Mouse (Mus musculus): Measurements from ENCODE around the gene Vsx1. TPM values are rescaled to one million over a fixed set of nuclear protein-coding genes. Genes with fewer than 3 reads are reported as not detected.

Gene Vsx1
- 0.04 and 0.05 TPM in 2 replicates for polyA plus RNA-seq (2015; fragmentation: Nextera tagmentation; extraction: Ambion mirVana)

DNA sequence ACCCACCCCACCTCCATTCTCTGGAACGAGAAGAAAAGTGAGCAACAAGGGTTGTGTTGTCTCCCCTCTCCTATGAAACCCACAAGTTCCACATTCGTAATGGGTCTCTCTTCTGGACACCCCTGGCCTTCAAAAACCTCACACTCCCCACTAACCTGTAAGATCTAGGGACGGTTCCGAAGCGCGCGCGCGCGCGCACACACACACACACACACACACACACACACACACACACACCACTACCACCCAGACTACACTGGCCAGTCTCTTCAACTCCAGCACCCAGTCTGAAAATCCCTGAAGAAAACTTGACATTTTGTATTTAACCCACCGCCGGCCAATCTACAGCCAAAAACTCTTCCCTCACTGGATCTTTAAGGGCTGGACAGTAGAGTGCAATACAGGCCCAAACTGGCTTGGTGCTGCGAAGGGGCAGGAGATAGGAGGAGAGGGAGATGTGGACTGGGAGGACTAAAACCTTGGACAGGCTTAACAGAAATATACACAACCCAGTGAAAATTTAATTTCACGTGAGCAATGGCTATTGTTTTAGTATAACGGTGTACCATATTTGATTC lies at the start of gene Vsx1:
Gene Vsx1 (minus strand): TSS at position 138 of the 578 bp plus-strand sequence.
- ATAC-seq (ENCODE audit: low FRiP score), result no peak

DNA sequence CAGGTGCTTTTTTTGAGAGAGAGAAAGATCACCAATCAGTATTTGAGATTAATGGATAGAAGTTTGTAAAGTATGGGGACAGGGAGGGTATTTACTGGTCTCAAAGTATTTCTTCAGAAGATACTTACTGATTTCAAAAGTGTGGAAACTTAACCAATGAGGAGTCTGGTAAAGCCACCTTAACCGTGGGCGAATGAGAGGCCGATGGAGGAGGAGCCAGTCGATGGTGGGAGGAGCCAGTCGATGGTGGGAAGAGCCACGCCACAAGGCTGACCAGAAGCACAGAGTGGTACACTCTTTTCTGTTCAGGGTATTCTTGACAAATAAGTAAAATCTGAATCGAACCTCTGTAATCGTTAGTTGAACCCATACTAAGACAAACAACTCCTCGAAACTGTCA lies 48.7 kb upstream of the Vsx1 start:
- ATAC-seq (ENCODE audit: low FRiP score), result no peak
- peaks cover 5% of the 10 kb centered on the region; the same call in 1 of the 2 replicates for H3K4me1 ChIP-seq
- H3K27ac ChIP-seq (replicated peaks), result no peak overlapping the region
- 81% methylated on average over 9 of the region's 9 CpGs for WGBS
- no peak overlapping the region for H3K9ac ChIP-seq (replicated peaks)
- no peaks in the 10 kb centered on the region for H3K36me3 ChIP-seq
- no peaks in the 10 kb centered on the region for H3K9me3 ChIP-seq (replicated peaks)
- H3K4me2 ChIP-seq, result no peak overlapping the region
- peaks cover 39% of the 10 kb centered on the region for H3K27me3 ChIP-seq (replicated peaks)
- H3K4me3 ChIP-seq (replicated peaks), result no peak overlapping the region

More for the DNA sequence above, at the start of gene Vsx1:
- H3K9ac ChIP-seq (replicated peaks), result peak within 1 kb of the TSS; percentile 44
- H3K27me3 ChIP-seq (replicated peaks), result peaks cover 89% of the 10 kb centered on the region
- peak within 1 kb of the TSS; percentile 84 for H3K4me2 ChIP-seq
- WGBS, result 52% methylated on average over 16 of the region's 16 CpGs
- H3K4me1 ChIP-seq, result peaks cover 17% of the 10 kb centered on the region
- peak within 1 kb of the TSS; percentile 45 for H3K4me3 ChIP-seq (replicated peaks)
- H3K36me3 ChIP-seq, result no peaks in the 10 kb centered on the region
- no peaks in the 10 kb centered on the region for H3K9me3 ChIP-seq (replicated peaks)
- no peak within 1 kb of the TSS for H3K27ac ChIP-seq (replicated peaks)

DNA sequence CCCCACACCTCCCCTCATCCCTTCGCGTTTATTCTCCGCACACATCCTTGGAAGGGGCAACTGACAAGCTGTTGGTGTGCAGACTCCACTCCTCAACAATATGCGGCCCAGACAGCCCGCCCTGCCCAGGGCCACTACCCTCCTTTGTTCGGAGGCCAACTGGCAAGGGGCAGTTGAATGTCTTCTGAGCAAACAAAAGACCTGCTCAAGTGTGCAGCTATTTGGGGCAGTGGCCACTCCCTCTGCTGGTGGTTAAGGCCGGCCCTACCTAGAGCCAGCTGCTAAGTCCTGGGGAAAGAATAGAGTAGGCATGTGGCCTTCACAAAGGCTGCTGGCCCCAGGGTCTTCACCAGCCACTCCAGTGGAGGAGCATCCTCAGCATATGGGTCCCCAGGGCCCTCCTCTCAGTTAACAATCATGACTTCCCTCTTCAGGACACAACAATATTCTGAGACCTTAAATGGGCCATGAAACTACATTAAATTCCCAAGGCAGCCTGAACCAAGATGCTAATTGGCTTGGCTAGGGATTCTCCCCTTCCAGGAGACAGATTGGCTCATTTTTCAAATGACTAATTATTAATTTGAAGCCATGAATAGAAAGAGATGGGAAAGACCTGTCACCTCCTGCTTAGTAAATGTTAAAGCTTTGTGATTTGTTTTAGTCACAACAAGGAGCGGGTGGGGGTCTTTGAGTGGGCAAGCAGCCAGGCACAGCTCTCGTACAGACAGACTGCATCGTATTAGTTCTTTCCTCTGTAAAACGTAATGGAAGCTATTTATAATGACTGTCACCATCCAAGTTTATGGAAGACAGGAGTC lies 46.8 kb upstream of the Vsx1 start:
- H3K9me3 ChIP-seq (replicated peaks), result no peaks in the 10 kb centered on the region
- H3K4me2 ChIP-seq, result 0 out of 2 replicates have a peak overlapping the region, but pooled peaks have one; percentile 25
- 7% methylated on average over 11 of the region's 11 CpGs for WGBS
- no peak overlapping the region for H3K27ac ChIP-seq (replicated peaks)
- no peaks in the 10 kb centered on the region for H3K36me3 ChIP-seq
- H3K9ac ChIP-seq (replicated peaks), result no peak overlapping the region
- no peak overlapping the region for H3K4me3 ChIP-seq (replicated peaks)
- H3K27me3 ChIP-seq (replicated peaks), result peaks cover 27% of the 10 kb centered on the region
- peak; percentile 81 for ATAC-seq (ENCODE audit: low FRiP score)
- H3K4me1 ChIP-seq, result peaks cover 5% of the 10 kb centered on the region; the same call in 1 of the 2 replicates

DNA sequence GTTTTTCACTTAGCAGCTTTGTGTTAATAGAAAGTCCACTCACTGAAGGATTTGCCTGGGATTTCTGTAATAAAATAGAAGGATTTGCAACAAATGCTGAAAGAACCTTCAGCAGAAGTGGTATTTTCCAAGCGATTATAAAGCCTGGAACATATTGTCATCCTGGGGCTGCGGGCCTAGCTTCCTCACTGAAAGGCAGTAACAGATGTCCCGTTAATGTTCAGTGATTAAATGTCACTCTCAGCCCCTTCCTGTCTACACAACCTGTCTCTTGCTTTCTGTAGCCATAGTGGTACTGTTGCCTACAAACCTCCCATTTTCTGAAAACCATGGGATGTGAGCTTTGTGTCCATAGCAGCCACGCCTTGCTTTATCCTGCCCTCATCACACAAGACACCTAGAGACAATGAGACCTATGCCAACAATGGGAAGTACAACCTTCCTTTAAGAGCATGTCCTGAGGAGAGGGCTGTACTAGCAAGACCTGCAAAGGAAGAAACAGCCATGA lies 23.1 kb upstream of the Vsx1 start:
- no peaks in the 10 kb centered on the region for H3K36me3 ChIP-seq
- WGBS, result 77% methylated on average over 4 of the region's 4 CpGs
- no peak overlapping the region for H3K9ac ChIP-seq (replicated peaks)
- H3K27ac ChIP-seq (replicated peaks), result no peak overlapping the region
- H3K9me3 ChIP-seq (replicated peaks), result no peaks in the 10 kb centered on the region
- H3K4me3 ChIP-seq (replicated peaks), result no peak overlapping the region
- H3K4me2 ChIP-seq, result no peak overlapping the region
- no peaks in the 10 kb centered on the region for H3K4me1 ChIP-seq
- no peak for ATAC-seq (ENCODE audit: low FRiP score)
- no peaks in the 10 kb centered on the region for H3K27me3 ChIP-seq (replicated peaks)

DNA sequence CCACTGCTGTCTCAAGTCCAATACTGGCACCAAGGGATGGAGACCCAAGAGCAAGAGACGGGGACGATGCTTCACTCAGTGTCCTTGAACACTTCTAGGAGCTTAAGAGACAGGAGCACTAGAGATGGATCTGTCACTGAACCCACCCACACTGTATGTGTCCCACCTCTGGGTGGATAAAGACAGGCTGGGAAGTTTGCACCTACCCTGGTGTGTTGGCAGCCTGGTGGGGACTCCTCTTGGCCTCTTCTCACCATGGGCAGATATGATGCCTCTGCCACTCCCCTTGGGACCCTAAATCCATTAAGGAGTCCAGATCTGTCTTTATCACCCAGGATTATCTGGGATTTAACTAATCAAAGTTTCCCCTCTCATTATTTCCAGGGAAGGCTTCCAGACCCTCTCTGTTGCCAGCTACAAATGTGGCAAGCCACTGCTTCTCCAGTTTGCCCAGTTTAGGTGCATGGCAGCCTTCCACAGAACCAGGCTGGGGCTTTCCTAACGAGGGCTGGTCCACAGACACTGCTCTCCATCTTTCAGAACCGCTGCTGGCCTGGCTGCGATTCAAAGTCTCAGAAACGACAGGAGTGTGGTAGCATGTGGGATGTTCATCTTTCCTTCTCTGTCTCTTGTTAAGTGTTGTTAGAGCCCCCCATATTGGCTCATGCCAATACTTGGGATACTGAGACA lies 2.5 kb upstream of the Vsx1 start:
- Histone ChIP-seq H3K36me3 (no peaks in the 10 kb centered on the region), H3K4me2 (no peak overlapping the region), H3K27ac (replicated peaks) (no peak overlapping the region), H3K9me3 (replicated peaks) (no peaks in the 10 kb centered on the region), H3K4me3 (replicated peaks) (no peak overlapping the region), H3K4me1 (peaks cover 17% of the 10 kb centered on the region), H3K27me3 (replicated peaks) (peaks cover 68% of the 10 kb centered on the region), H3K9ac (replicated peaks) (no peak overlapping the region)
- ATAC-seq (ENCODE audit: low FRiP score), result no peak
- WGBS, result 82% methylated on average over 6 of the region's 6 CpGs

GRCm38 (mm10) chr2:150690216-150690615 lies 1.1 kb upstream of the Vsx1 start:
- Histone ChIP-seq H3K4me1 (peaks cover 17% of the 10 kb centered on the region), H3K4me2 (no peak overlapping the region), H3K36me3 (no peaks in the 10 kb centered on the region), H3K9ac (replicated peaks) (no peak overlapping the region), H3K27me3 (replicated peaks) (peaks cover 82% of the 10 kb centered on the region), H3K27ac (replicated peaks) (no peak overlapping the region), H3K4me3 (replicated peaks) (no peak overlapping the region), H3K9me3 (replicated peaks) (no peaks in the 10 kb centered on the region)
- no peak for ATAC-seq (ENCODE audit: low FRiP score)
- WGBS, result 16% methylated on average over 11 of the region's 11 CpGs

DNA sequence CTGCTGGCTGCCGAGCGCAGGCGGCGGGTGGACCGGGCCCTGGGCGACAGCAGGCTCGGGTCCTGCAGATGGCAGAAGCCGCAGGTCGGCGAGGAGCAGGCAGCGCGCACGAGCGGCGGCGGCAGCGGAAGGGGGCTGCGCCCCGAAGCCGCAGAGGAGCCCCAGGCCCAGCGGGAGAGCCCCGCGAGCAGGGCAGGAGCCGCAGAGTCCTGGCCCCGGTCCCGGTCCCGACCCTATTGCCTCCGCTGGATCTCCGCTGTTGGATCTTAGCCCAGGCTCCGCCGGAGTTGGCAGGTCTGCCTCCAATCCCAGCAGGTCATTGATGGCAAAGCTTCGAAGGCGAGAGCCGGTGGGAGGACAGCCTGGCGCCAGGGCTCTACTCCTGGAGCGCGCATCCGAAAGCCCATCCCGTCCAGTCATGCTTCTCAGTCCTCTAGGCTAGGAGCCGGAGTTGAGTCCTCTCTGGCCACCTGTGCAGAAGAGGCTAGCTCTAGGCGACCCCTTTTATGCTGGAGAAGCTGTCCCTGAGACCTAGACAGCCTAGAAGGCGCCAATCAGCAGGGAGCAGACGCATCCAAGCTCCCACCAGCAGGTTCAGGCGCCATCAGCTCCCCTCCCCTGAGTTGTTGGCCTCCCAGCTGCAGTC lies 496 bp downstream of the Vsx1 start:
- peak; percentile 74 for ATAC-seq (ENCODE audit: low FRiP score)
- H3K4me2 ChIP-seq, result peak overlapping the region; percentile 84
- H3K9ac ChIP-seq (replicated peaks), result peak overlapping the region; percentile 44
- H3K4me3 ChIP-seq (replicated peaks), result peak overlapping the region; percentile 45
- H3K27me3 ChIP-seq (replicated peaks), result peaks cover 90% of the 10 kb centered on the region
- WGBS, result under 1% methylated on average over 43 of the region's 44 CpGs
- no peak overlapping the region for H3K27ac ChIP-seq (replicated peaks)
- H3K4me1 ChIP-seq, result peaks cover 17% of the 10 kb centered on the region
- H3K36me3 ChIP-seq, result no peaks in the 10 kb centered on the region
- no peaks in the 10 kb centered on the region for H3K9me3 ChIP-seq (replicated peaks)

DNA sequence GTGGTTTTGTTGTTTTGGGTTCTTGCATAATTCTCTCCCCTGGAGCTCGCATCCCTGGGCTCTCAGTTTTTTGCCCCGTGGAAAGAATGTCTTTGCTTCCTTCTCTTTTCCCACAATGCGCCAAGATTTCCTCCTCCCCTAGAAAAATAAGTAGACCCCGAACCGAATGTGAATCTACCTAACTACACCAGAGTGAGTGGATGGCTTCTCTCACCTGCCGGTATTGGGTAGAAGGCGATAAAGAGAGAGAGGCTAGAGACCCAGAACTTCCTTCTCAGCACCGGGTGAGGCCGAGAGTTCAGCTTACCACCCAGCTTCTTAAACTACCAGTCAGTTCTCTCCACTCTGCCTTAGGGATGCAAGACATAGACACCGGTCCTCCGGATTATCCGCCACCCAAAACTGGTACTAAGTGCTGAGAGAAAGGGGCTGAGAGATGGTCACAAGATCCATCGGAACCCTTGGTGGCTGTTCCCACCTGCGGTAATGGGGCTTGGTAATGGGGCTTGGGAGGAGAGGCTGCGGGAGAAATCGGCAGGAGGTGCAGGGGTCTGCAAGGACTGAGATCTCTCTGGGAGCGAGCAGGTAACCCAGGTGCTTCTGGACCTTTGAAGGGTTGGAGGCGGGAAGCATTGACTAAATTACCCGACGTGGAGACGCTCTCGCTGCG lies 1.2 kb downstream of the Vsx1 start:
- Histone ChIP-seq H3K27me3 (replicated peaks) (peaks cover 83% of the 10 kb centered on the region), H3K4me3 (replicated peaks) (peak overlapping the region; percentile 45), H3K36me3 (no peaks in the 10 kb centered on the region), H3K9me3 (replicated peaks) (no peaks in the 10 kb centered on the region), H3K27ac (replicated peaks) (no peak overlapping the region), H3K4me1 (peaks cover 17% of the 10 kb centered on the region), H3K9ac (replicated peaks) (peak overlapping the region; percentile 44; the same call in 1 of the 2 replicates), H3K4me2 (peak overlapping the region; percentile 84)
- 0 out of 2 replicates have a peak, but pooled peaks have one; percentile 13 for ATAC-seq (ENCODE audit: low FRiP score)
- WGBS, result 5% methylated on average over 23 of the region's 23 CpGs

- Histone ChIP-seq H3K9ac (replicated peaks) (no peak overlapping the region), H3K36me3 (no peaks in the 10 kb centered on the region), H3K27ac (replicated peaks) (no peak overlapping the region), H3K4me1 (peaks cover 17% of the 10 kb centered on the region), H3K9me3 (replicated peaks) (no peaks in the 10 kb centered on the region), H3K27me3 (replicated peaks) (peaks cover 59% of the 10 kb centered on the region), H3K4me3 (replicated peaks) (no peak overlapping the region), H3K4me2 (no peak overlapping the region)
- WGBS, result 93% methylated on average over 9 of the region's 9 CpGs
- ATAC-seq (ENCODE audit: low FRiP score), result no peak
These were observed 3.8 kb downstream of the Vsx1 start for GRCm38 (mm10) chr2:150685389-150685788.

- ATAC-seq (ENCODE audit: low FRiP score), result no peak
- Histone ChIP-seq H3K4me1 (peaks cover 17% of the 10 kb centered on the region), H3K27me3 (replicated peaks) (peaks cover 49% of the 10 kb centered on the region), H3K9ac (replicated peaks) (no peak overlapping the region), H3K36me3 (no peaks in the 10 kb centered on the region), H3K4me3 (replicated peaks) (no peak overlapping the region), H3K9me3 (replicated peaks) (no peaks in the 10 kb centered on the region), H3K27ac (replicated peaks) (no peak overlapping the region), H3K4me2 (no peak overlapping the region)
- 89% methylated on average over 12 of the region's 12 CpGs for WGBS
These were observed 4.7 kb downstream of the Vsx1 start for GRCm38 (mm10) chr2:150684451-150684850.

- WGBS, result 72% methylated on average over 4 of the region's 4 CpGs
- peaks cover 37% of the 10 kb centered on the region for H3K27me3 ChIP-seq (replicated peaks)
- no peaks in the 10 kb centered on the region for H3K36me3 ChIP-seq
- H3K4me3 ChIP-seq (replicated peaks), result no peak overlapping the region
- no peaks in the 10 kb centered on the region for H3K9me3 ChIP-seq (replicated peaks)
- no peak overlapping the region for H3K27ac ChIP-seq (replicated peaks)
- no peak for ATAC-seq (ENCODE audit: low FRiP score)
- H3K9ac ChIP-seq (replicated peaks), result no peak overlapping the region
- no peaks in the 10 kb centered on the region for H3K4me1 ChIP-seq
- no peak overlapping the region for H3K4me2 ChIP-seq
These were observed 7.6 kb downstream of the Vsx1 start for GRCm38 (mm10) chr2:150681581-150681980.
